ENCODE assay signal across 2 mouse cellular contexts in genomic region chr6:30510291-30510690, GRCm38 (mm10).
TF ChIP-seq lines count a peak whose summit lies in the region.

No protein-coding gene starts in this region.

TF ChIP-seq in CH12.LX, 34 proteins besides CTCF, POLR2A, EP300 and RAD21 (continued from another document):
- no peak for TF ChIP-seq ZC3H11A (IDR thresholded peaks at IDR 0.05; ENCODE audit: low read depth, low read length)
- TF ChIP-seq MXI1 (IDR thresholded peaks at IDR 0.05; ENCODE audit: low read depth, low read length), result no peak
- TF ChIP-seq PAX5 (IDR thresholded peaks at IDR 0.05; ENCODE audit: low read length), result no peak
- TF ChIP-seq HCFC1 (IDR thresholded peaks at IDR 0.05; ENCODE audit: low read depth, low read length), result no peak
- TF ChIP-seq NRF1 (IDR thresholded peaks at IDR 0.05; ENCODE audit: low read depth, low read length), result no peak
- no peak for TF ChIP-seq ZNF384 (IDR thresholded peaks at IDR 0.05; ENCODE audit: low read depth, low read length)
- TF ChIP-seq CHD1 (IDR thresholded peaks at IDR 0.05; ENCODE audit: low read depth, low read length), result no peak
- no peak for TF ChIP-seq GABPA (IDR thresholded peaks at IDR 0.05; ENCODE audit: insufficient replicate concordance, low read depth, low read length)
- no peak for TF ChIP-seq TCF12 (IDR thresholded peaks at IDR 0.05; ENCODE audit: low read depth, low read length)
- TF ChIP-seq IRF4 (IDR thresholded peaks at IDR 0.05; ENCODE audit: low read depth, low read length), result no peak
- TF ChIP-seq SMC3 (IDR thresholded peaks at IDR 0.05; ENCODE audit: low read depth, low read length), result no peak
- no peak for TF ChIP-seq MYC (IDR thresholded peaks at IDR 0.05; ENCODE audit: low read depth, low read length)
- no peak for TF ChIP-seq ETS1 (conservative IDR thresholded peaks at IDR 0.05; ENCODE audit: low read depth, low read length)

TF ChIP-seq in ES-E14, 5 proteins besides CTCF, POLR2A, EP300 and RAD21 (continued from another document):
- TF ChIP-seq MAFK (IDR thresholded peaks at IDR 0.05; ENCODE audit: insufficient read depth, low read depth, low read length) (no peak), CHD2 (IDR thresholded peaks at IDR 0.05; ENCODE audit: low read depth, low read length) (no peak), ZC3H11A (IDR thresholded peaks at IDR 0.05; ENCODE audit: borderline replicate concordance, low read depth, low read length) (no peak)
